Mouse (Mus musculus): ENCODE measurements around the gene Ccdc106. TPM values are rescaled to one million over a fixed set of nuclear protein-coding genes. Genes with fewer than 3 reads are reported as not detected.

Ccdc106 gene
- 5.5 and 9.0 TPM in 2 replicates for polyA plus RNA-seq (2016; fragmentation: Nextera tagmentation; extraction: Ambion mirVana)

- peak within 1 kb of the TSS; percentile 97 for H3K27ac ChIP-seq
- no peaks in the 10 kb centered on the region for H3K27me3 ChIP-seq (ENCODE audit: low read depth, poor library complexity, severe bottlenecking)
- H3K4me3 ChIP-seq, result peak within 1 kb of the TSS; percentile 84
- peaks cover 54% of the 10 kb centered on the region for H3K36me3 ChIP-seq
- WGBS, result under 1% methylated on average over 49 of the region's 49 CpGs
- no peaks in the 10 kb centered on the region for H3K9me3 ChIP-seq (replicated peaks)
- DNase-seq (ENCODE audit: low spot score), result peak; percentile 100
- peaks cover 24% of the 10 kb centered on the region for H3K4me1 ChIP-seq
These were observed at the start of gene Ccdc106, which contains the start of gene Zfp865 for GRCm38 (mm10) chr7:5020000-5020681. Gene Ccdc106 (plus strand): TSS chr7:5020553. Gene Zfp865 (plus strand): TSS chr7:5020376.

GRCm38 (mm10) chr7:4971068-4971467, 49.3 kb upstream of the Ccdc106 start, which contains the start of gene Sbk3:
Gene Sbk3 (minus strand): TSS chr7:4971168.
- no peak for DNase-seq (ENCODE audit: low spot score)
- no peaks in the 10 kb centered on the region for H3K9me3 ChIP-seq (replicated peaks)
- 51% methylated on average over 6 of the region's 6 CpGs for WGBS
- H3K36me3 ChIP-seq, result no peaks in the 10 kb centered on the region
- H3K27ac ChIP-seq, result no peak within 1 kb of the TSS
- H3K27me3 ChIP-seq (ENCODE audit: low read depth, poor library complexity, severe bottlenecking), result no peaks in the 10 kb centered on the region
- H3K4me1 ChIP-seq, result peaks cover 3% of the 10 kb centered on the region; the same call in 1 of the 2 replicates
- H3K4me3 ChIP-seq, result no peak within 1 kb of the TSS

GRCm38 (mm10) chr7:4971710-4972109, 48.6 kb upstream of the Ccdc106 start:
- DNase-seq (ENCODE audit: low spot score), result no peak
- Histone ChIP-seq H3K27me3 (ENCODE audit: low read depth, poor library complexity, severe bottlenecking) (no peaks in the 10 kb centered on the region), H3K4me3 (no peak overlapping the region), H3K36me3 (no peaks in the 10 kb centered on the region), H3K9me3 (replicated peaks) (no peaks in the 10 kb centered on the region), H3K27ac (no peak overlapping the region), H3K4me1 (peaks cover 3% of the 10 kb centered on the region; the same call in 1 of the 2 replicates)
- 16% methylated on average over 7 of the region's 7 CpGs for WGBS

- Histone ChIP-seq H3K9me3 (replicated peaks) (no peaks in the 10 kb centered on the region), H3K4me3 (no peak overlapping the region), H3K36me3 (no peaks in the 10 kb centered on the region), H3K27ac (no peak overlapping the region), H3K4me1 (peaks cover 3% of the 10 kb centered on the region; the same call in 1 of the 2 replicates), H3K27me3 (ENCODE audit: low read depth, poor library complexity, severe bottlenecking) (no peaks in the 10 kb centered on the region)
- no peak for DNase-seq (ENCODE audit: low spot score)
- 82% methylated on average over 18 of the region's 18 CpGs for WGBS
These were observed 47.9 kb upstream of the Ccdc106 start for GRCm38 (mm10) chr7:4972321-4973047.

- H3K27ac ChIP-seq, result no peak overlapping the region
- no peak overlapping the region for H3K4me3 ChIP-seq
- no peak for DNase-seq (ENCODE audit: low spot score)
- no peaks in the 10 kb centered on the region for H3K27me3 ChIP-seq (ENCODE audit: low read depth, poor library complexity, severe bottlenecking)
- peaks cover 3% of the 10 kb centered on the region; the same call in 1 of the 2 replicates for H3K4me1 ChIP-seq
- H3K36me3 ChIP-seq, result no peaks in the 10 kb centered on the region
- WGBS, result 56% methylated on average over 4 of the region's 4 CpGs
- H3K9me3 ChIP-seq (replicated peaks), result no peaks in the 10 kb centered on the region
These were observed 44.9 kb upstream of the Ccdc106 start for GRCm38 (mm10) chr7:4975455-4975854.

GRCm38 (mm10) chr7:4976832-4977231, 43.5 kb upstream of the Ccdc106 start:
- Histone ChIP-seq H3K9me3 (replicated peaks) (no peaks in the 10 kb centered on the region), H3K4me1 (peaks cover 3% of the 10 kb centered on the region; the same call in 1 of the 2 replicates), H3K27ac (no peak overlapping the region), H3K27me3 (ENCODE audit: low read depth, poor library complexity, severe bottlenecking) (no peaks in the 10 kb centered on the region), H3K36me3 (no peaks in the 10 kb centered on the region), H3K4me3 (no peak overlapping the region)
- DNase-seq (ENCODE audit: low spot score), result no peak
- 91% methylated on average over 7 of the region's 7 CpGs for WGBS

- Histone ChIP-seq H3K36me3 (peaks cover 20% of the 10 kb centered on the region), H3K4me3 (no peak overlapping the region), H3K9me3 (replicated peaks) (0 out of 2 replicates have a peak, but pooled peaks cover 2% of the 10 kb centered on the region), H3K4me1 (peaks cover under 1% of the 10 kb centered on the region; the same call in 1 of the 2 replicates), H3K27me3 (ENCODE audit: low read depth, poor library complexity, severe bottlenecking) (peaks cover 15% of the 10 kb centered on the region), H3K27ac (no peak overlapping the region)
- WGBS, result 73% methylated on average over 2 of the region's 2 CpGs
- DNase-seq (ENCODE audit: low spot score), result no peak
These were observed 32.1 kb upstream of the Ccdc106 start for GRCm38 (mm10) chr7:4988250-4988649.

GRCm38 (mm10) chr7:4993347-4993998, 26.9 kb upstream of the Ccdc106 start:
- Histone ChIP-seq H3K27ac (no peak overlapping the region), H3K4me3 (peak overlapping the region; percentile 70), H3K36me3 (peaks cover 36% of the 10 kb centered on the region), H3K9me3 (replicated peaks) (peaks cover 5% of the 10 kb centered on the region; the same call in 1 of the 2 replicates), H3K4me1 (peaks cover 31% of the 10 kb centered on the region), H3K27me3 (ENCODE audit: low read depth, poor library complexity, severe bottlenecking) (peaks cover 39% of the 10 kb centered on the region)
- no peak for DNase-seq (ENCODE audit: low spot score)
- 19% methylated on average over 55 of the region's 55 CpGs for WGBS

GRCm38 (mm10) chr7:4993999-4994788, 26.2 kb upstream of the Ccdc106 start:
- no peak for DNase-seq (ENCODE audit: low spot score)
- Histone ChIP-seq H3K4me1 (peaks cover 31% of the 10 kb centered on the region), H3K9me3 (replicated peaks) (peaks cover 5% of the 10 kb centered on the region; the same call in 1 of the 2 replicates), H3K36me3 (peaks cover 36% of the 10 kb centered on the region), H3K27me3 (ENCODE audit: low read depth, poor library complexity, severe bottlenecking) (peaks cover 39% of the 10 kb centered on the region), H3K27ac (no peak overlapping the region), H3K4me3 (peak overlapping the region; percentile 70)
- 45% methylated on average over 59 of the region's 59 CpGs for WGBS

GRCm38 (mm10) chr7:4995268-4996002, 24.9 kb upstream of the Ccdc106 start:
- Histone ChIP-seq H3K36me3 (peaks cover 36% of the 10 kb centered on the region), H3K4me3 (peak overlapping the region; percentile 70), H3K4me1 (peaks cover 31% of the 10 kb centered on the region), H3K27me3 (ENCODE audit: low read depth, poor library complexity, severe bottlenecking) (peaks cover 39% of the 10 kb centered on the region), H3K9me3 (replicated peaks) (peaks cover 5% of the 10 kb centered on the region; the same call in 1 of the 2 replicates), H3K27ac (peak overlapping the region; percentile 84)
- WGBS, result 7% methylated on average over 19 of the region's 19 CpGs
- no peak for DNase-seq (ENCODE audit: low spot score)

GRCm38 (mm10) chr7:4996003-4996895, 24.1 kb upstream of the Ccdc106 start, which contains the start of gene Zfp579:
Gene Zfp579 (minus strand): TSS chr7:4996158.
- WGBS, result 8% methylated on average over 20 of the region's 26 CpGs
- Histone ChIP-seq H3K4me3 (peak within 1 kb of the TSS; percentile 70), H3K9me3 (replicated peaks) (peaks cover 5% of the 10 kb centered on the region; the same call in 1 of the 2 replicates), H3K4me1 (peaks cover 31% of the 10 kb centered on the region), H3K27ac (peak within 1 kb of the TSS; percentile 84), H3K36me3 (peaks cover 32% of the 10 kb centered on the region), H3K27me3 (ENCODE audit: low read depth, poor library complexity, severe bottlenecking) (peaks cover 36% of the 10 kb centered on the region)
- DNase-seq (ENCODE audit: low spot score), result peak; percentile 97
